Mouse (Mus musculus): ENCODE results near the gene Dut. TPM values are rescaled to one million over a fixed set of nuclear protein-coding genes. Genes with fewer than 3 reads are reported as not detected.

The Dut gene
- polyA plus RNA-seq, 1 experiment = 15.8 TPM

DNA sequence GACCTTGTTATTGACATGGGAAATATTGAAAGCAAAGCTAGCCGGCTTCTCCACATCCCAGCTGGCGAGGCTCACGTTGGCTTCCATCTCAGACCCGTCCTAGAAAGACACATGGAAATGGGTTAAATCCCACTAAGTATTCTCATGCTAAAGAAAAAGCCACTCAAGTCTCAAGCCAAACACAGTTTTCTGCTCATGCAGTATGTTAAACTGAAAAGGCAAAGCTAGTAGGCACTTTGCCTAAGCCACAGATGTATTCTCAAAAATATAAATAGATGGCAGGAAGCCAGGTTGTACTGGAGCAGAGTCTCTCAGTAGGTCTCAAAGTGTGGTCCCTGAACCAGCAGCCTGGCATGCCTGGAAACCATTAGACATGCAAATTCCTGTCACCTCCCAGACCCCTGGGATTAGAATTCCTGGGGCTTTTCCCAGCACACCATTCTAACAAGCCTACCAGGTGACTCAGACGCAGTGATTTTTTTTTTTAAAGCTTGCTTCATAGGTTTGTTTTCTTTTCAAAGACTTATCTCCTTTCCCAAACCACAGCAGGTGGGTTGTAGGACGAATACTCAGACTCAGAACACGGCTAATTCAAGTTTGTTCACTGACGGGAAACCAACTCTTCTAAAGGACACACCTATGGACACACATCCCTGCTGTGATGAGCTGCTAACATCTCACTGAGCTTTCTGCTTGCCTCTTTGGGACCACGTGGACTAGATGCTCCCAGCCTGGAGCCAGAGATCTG is 55.1 kb downstream of the Dut start:
- TF ChIP-seq POLR2A (IDR thresholded peaks at IDR 0.05; ENCODE audit: low read depth, low read length) (no peak), CTCF (conservative IDR thresholded peaks at IDR 0.05; ENCODE audit: insufficient read depth, insufficient read length, low read depth, low read length) (no peak)
- Histone ChIP-seq H3K4me3 (ENCODE audit: insufficient read depth, low read depth, low read length) (no peak overlapping the region), H3K27ac (ENCODE audit: insufficient read depth, low read depth, low read length) (no peak overlapping the region), H3K4me1 (ENCODE audit: control insufficient read depth, insufficient read depth, low read length) (no peaks in the 10 kb centered on the region), H3K27me3 (replicated peaks; ENCODE audit: control insufficient read depth, insufficient read depth, low read length) (no peaks in the 10 kb centered on the region), H3K36me3 (ENCODE audit: control insufficient read depth, insufficient read depth, low read length) (no peaks in the 10 kb centered on the region)
- 76% methylated on average over 9 of the region's 9 CpGs for whole genome bisulfite sequencing
- no peak for DNase-seq

DNA sequence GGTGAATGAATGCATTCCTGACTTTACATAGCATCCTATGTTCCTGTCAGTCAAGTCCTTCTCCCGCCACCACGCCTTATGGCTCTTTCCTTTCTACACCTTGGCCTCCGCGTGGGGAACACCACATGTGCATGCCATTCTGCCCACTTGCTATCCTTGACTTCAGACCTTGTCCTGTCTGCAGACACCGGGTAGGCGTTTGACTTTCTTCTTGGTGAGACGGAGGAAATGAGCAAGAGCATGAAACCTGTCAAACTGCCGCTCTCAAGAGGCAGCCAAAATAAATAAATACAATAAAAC is 55.6 kb downstream of the Dut start:
- no peak overlapping the region for H3K4me3 ChIP-seq (ENCODE audit: insufficient read depth, low read depth, low read length)
- DNase-seq = no peak
- no peaks in the 10 kb centered on the region for H3K27me3 ChIP-seq (replicated peaks; ENCODE audit: control insufficient read depth, insufficient read depth, low read length)
- H3K4me1 ChIP-seq (ENCODE audit: control insufficient read depth, insufficient read depth, low read length) = no peaks in the 10 kb centered on the region
- H3K27ac ChIP-seq (ENCODE audit: insufficient read depth, low read depth, low read length) = no peak overlapping the region
- H3K36me3 ChIP-seq (ENCODE audit: control insufficient read depth, insufficient read depth, low read length) = no peaks in the 10 kb centered on the region
- WGBS = 83% methylated on average over 8 of the region's 8 CpGs
- TF ChIP-seq POLR2A (IDR thresholded peaks at IDR 0.05; ENCODE audit: low read depth, low read length) = no peak
- no peak for TF ChIP-seq CTCF (conservative IDR thresholded peaks at IDR 0.05; ENCODE audit: insufficient read depth, insufficient read length, low read depth, low read length)

DNA sequence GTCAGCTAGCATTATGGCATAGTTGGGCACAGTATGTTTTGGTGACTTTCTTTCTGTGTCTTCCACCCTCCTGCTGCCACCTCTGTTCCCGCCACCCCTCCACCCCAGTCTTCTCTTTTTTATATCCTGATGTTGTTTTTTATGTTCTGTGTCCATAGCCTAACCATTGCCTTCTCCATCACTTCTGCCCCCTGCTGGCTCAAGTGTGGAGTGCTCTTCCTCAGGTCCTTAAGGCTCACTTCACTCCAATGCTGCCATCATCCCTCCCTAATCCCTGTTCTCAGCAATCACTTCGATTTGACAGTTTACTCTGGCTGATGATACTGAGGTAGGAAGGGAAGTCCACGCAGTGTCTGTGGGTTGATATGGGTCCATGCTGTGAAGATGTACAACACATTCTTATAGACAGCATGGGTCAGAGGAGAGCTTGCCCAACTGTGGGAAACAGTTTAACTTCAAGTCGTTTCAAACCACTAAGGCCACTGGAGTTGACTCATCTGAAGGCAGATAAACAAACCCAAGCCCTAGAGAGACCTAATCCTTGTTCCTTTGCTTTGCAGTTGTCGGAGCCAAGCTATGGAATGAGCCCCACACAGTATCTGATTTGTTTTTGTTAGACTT is 56.9 kb downstream of the Dut start:
- Histone ChIP-seq H3K27ac (ENCODE audit: insufficient read depth, low read depth, low read length) (no peak overlapping the region), H3K27me3 (replicated peaks; ENCODE audit: control insufficient read depth, insufficient read depth, low read length) (no peaks in the 10 kb centered on the region), H3K4me3 (ENCODE audit: insufficient read depth, low read depth, low read length) (no peak overlapping the region), H3K4me1 (ENCODE audit: control insufficient read depth, insufficient read depth, low read length) (no peaks in the 10 kb centered on the region), H3K36me3 (ENCODE audit: control insufficient read depth, insufficient read depth, low read length) (no peaks in the 10 kb centered on the region)
- WGBS = 80% methylated on average over 5 of the region's 5 CpGs
- no peak for DNase-seq
- TF ChIP-seq CTCF (conservative IDR thresholded peaks at IDR 0.05; ENCODE audit: insufficient read depth, insufficient read length, low read depth, low read length) (peak; percentile 38), POLR2A (IDR thresholded peaks at IDR 0.05; ENCODE audit: low read depth, low read length) (no peak)

DNA sequence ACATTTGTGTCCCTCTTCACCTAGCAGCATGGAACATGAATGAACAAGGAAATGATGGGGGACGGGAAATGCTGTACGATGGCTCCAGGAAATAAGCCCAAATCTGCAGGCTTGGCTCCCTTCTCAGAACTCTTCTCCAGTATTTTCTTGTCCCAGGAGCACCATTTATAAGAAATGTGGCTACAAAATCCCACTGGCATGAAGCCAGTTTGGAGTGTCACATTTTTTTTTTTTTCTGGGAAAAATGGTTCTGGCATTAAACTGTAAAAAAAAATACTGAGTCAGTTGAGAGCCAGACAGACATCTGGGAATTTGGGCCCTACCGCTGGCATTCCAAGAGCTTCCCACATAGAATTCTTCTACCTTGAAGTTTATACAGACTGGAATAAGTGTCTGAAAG is 57.8 kb downstream of the Dut start:
- no peaks in the 10 kb centered on the region for H3K27me3 ChIP-seq (replicated peaks; ENCODE audit: control insufficient read depth, insufficient read depth, low read length)
- no peaks in the 10 kb centered on the region for H3K36me3 ChIP-seq (ENCODE audit: control insufficient read depth, insufficient read depth, low read length)
- H3K4me3 ChIP-seq (ENCODE audit: insufficient read depth, low read depth, low read length) = no peak overlapping the region
- H3K27ac ChIP-seq (ENCODE audit: insufficient read depth, low read depth, low read length) = no peak overlapping the region
- no peak for DNase-seq
- TF ChIP-seq CTCF (conservative IDR thresholded peaks at IDR 0.05; ENCODE audit: insufficient read depth, insufficient read length, low read depth, low read length) (no peak), POLR2A (IDR thresholded peaks at IDR 0.05; ENCODE audit: low read depth, low read length) (no peak)
- 75% methylated on average over 3 of the region's 3 CpGs for WGBS
- no peaks in the 10 kb centered on the region for H3K4me1 ChIP-seq (ENCODE audit: control insufficient read depth, insufficient read depth, low read length)

DNA sequence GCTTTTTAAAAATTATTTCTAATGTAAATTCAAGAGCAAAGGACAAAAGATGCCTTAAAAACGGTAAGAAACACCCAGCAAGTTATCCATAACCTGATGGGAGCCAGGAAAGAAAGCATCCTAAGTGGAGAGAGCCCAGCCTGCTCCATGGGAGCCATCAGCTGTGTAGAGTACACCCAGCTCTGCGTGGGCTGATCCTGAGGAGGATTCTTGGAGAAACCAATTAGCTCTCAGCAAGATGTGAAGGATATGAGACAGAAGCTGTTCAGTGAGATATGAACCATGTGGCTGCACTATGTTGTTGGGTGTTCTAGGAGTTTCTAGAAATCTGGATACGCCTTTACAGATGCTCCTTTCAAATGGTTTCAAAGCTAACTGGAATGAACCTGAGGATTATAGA is 58.7 kb downstream of the Dut start:
- H3K4me3 ChIP-seq (ENCODE audit: insufficient read depth, low read depth, low read length) = no peak overlapping the region
- DNase-seq = no peak
- TF ChIP-seq POLR2A (IDR thresholded peaks at IDR 0.05; ENCODE audit: low read depth, low read length) (no peak), CTCF (conservative IDR thresholded peaks at IDR 0.05; ENCODE audit: insufficient read depth, insufficient read length, low read depth, low read length) (no peak)
- no peak overlapping the region for H3K27ac ChIP-seq (ENCODE audit: insufficient read depth, low read depth, low read length)
- H3K36me3 ChIP-seq (ENCODE audit: control insufficient read depth, insufficient read depth, low read length) = no peaks in the 10 kb centered on the region
- no peaks in the 10 kb centered on the region for H3K27me3 ChIP-seq (replicated peaks; ENCODE audit: control insufficient read depth, insufficient read depth, low read length)
- 87% methylated on average over 3 of the region's 3 CpGs for WGBS
- H3K4me1 ChIP-seq (ENCODE audit: control insufficient read depth, insufficient read depth, low read length) = no peaks in the 10 kb centered on the region

Other genes starting within 250 kb of the Dut start
- gene Slc24a5, start 179.1 kb upstream of the Dut start, polyA plus RNA-seq (2012; rRNA removed) = 0.29 and 0.33 TPM in 2 replicates
- gene Myef2, start 123.5 kb upstream of the Dut start, polyA plus RNA-seq (2012; rRNA removed) = 3.4 and 3.9 TPM in 2 replicates
- gene Ctxn2, start 110.5 kb upstream of the Dut start, polyA plus RNA-seq (2012; rRNA removed) = 0.13 TPM in 1 of 2 replicates, not detected in the other
- 182 and 217 TPM in 2 replicates for gene Slc12a1, start 94.7 kb upstream of the Dut start, polyA plus RNA-seq (2012; rRNA removed)